Mouse (Mus musculus): Measurements from ENCODE around the gene Sox2.

The Sox2 gene

DNA sequence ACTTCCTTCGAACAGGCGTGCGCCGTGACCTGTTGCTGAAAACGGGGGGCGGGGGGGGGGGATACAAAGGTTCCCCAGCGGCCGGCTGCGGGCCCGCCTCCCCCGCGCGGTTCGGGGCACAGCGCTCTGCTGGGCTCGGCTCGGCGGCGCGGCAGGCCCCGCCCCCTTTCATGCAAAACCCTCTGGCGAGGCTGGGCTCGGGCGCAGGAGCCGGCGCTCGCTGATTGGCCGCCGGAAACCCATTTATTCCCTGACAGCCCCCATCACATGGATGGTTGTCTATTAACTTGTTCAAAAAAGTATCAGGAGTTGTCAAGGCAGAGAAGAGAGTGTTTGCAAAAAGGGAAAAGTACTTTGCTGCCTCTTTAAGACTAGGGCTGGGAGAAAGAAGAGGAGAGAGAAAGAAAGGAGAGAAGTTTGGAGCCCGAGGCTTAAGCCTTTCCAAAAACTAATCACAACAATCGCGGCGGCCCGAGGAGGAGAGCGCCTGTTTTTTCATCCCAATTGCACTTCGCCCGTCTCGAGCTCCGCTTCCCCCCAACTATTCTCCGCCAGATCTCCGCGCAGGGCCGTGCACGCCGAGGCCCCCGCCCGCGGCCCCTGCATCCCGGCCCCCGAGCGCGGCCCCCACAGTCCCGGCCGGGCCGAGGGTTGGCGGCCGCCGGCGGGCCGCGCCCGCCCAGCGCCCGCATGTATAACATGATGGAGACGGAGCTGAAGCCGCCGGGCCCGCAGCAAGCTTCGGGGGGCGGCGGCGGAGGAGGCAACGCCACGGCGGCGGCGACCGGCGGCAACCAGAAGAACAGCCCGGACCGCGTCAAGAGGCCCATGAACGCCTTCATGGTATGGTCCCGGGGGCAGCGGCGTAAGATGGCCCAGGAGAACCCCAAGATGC lies at the start of gene Sox2:
TSS of gene Sox2 (plus strand) at position 680 of the 895 bp plus-strand sequence.
- DNase-seq (ENCODE audit: low read depth): no peak

- DNase-seq (ENCODE audit: low read depth): no peak
These were observed 49.1 kb upstream of the Sox2 start for GRCm38 (mm10) chr3:34601116-34601515.

- no peak for DNase-seq (ENCODE audit: low read depth)
These were observed 36.1 kb upstream of the Sox2 start for GRCm38 (mm10) chr3:34614107-34614506.

- DNase-seq (ENCODE audit: low read depth): no peak
These were observed 34.7 kb upstream of the Sox2 start for GRCm38 (mm10) chr3:34615526-34615925.

- DNase-seq (ENCODE audit: low read depth): no peak
These were observed 31.3 kb upstream of the Sox2 start for GRCm38 (mm10) chr3:34618934-34619333.

- no peak for DNase-seq (ENCODE audit: low read depth)
These were observed 30.1 kb upstream of the Sox2 start for GRCm38 (mm10) chr3:34620121-34620520.

DNA sequence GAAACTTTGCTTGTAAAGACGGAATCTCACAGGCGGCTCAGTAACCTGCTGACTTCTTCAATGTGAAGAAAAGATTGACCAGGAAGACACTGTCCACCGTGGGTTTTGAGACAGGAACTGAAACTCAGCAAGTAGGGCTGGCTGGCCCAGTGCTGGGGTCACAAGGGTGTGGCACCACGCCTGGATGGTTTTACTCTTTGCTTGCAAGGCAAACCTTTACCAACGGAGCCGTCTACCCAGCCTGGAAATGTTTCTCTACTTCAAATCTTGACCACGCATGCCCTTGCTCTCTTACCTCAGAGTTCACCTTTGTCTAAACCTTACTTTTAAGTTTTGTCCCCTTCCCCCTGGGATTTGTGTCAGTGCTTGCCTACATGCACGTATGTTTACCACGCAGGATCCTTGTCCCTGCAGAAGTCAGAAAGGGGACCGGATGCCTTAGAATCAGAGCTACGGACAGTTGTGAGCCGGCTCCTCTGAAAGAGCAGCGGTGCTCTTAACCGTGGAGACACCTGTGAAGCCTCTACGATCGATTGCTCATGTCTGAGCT lies 25.4 kb upstream of the Sox2 start:
- no peak for DNase-seq (ENCODE audit: low read depth)

DNA sequence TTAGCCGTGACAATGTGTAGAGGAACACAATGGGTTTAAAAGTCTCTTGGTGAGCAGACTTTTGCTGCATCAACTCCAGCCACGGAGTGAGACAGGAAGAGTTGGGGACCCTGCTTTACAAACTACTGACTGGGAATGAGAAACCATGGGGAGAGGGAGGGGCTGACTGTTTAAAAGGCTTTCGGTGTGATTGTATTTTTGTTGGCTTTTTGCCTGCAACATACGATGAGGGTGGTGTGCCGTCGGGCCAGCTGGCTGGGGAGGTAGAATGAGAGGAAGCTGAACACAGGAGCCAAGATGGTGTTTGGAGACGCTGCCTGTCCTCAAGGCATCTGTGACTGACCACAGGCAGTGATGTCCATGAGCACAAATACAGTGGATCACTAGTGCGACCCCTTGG lies 23.7 kb upstream of the Sox2 start:
- no peak for DNase-seq (ENCODE audit: low read depth)

DNA sequence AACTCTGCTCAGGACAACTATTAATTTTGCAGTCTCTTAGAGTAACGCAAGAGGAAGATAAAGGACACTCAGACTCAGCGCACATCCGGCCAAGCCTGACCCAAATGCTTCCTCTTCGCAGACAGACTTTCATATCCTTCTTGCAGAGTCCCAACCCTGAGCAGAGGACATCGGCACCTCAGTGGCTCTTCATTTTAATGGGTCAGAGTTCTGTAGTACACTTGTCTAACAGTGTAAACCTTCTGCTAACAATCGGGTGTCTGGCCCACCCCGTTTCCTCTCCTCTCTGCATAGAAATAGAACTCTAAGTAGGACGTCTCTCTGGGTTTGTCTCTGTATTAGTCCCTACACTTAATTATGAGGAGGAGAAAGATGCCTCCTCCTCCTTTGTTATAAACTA lies 20.2 kb upstream of the Sox2 start:
- no peak for DNase-seq (ENCODE audit: low read depth)

- no peak for DNase-seq (ENCODE audit: low read depth)
These were observed 19.5 kb upstream of the Sox2 start for GRCm38 (mm10) chr3:34630736-34631135.

GRCm38 (mm10) chr3:34636958-34637357 lies 13.2 kb upstream of the Sox2 start:
- DNase-seq (ENCODE audit: low read depth): no peak

DNA sequence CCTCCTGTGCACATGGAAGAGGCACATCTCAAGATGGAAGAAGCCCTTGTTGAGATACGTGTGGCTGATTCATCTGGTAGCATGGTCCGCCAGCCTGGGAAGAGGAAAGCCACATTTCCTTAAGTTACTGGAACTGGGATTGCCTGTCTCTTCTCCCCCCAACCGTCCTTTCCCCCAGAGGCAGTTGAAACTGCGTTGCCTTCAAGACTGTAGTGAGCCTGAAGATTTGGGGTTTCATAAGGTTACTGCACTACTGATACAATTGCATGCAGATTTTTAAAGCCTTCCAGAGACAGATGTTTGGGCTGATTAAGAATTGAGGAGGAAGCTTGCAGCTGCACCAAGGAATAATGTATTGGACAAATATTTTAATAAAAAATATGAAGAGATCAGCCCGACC lies 12.7 kb upstream of the Sox2 start:
- no peak for DNase-seq (ENCODE audit: low read depth)

GRCm38 (mm10) chr3:34637926-34638325 lies 12.3 kb upstream of the Sox2 start:
- DNase-seq (ENCODE audit: low read depth): no peak

GRCm38 (mm10) chr3:34638344-34638743 lies 11.9 kb upstream of the Sox2 start:
- DNase-seq (ENCODE audit: low read depth): no peak

- DNase-seq (ENCODE audit: low read depth): no peak
These were observed 11.0 kb upstream of the Sox2 start for GRCm38 (mm10) chr3:34639031-34639872.

- no peak for DNase-seq (ENCODE audit: low read depth)
These were observed 10.3 kb upstream of the Sox2 start for GRCm38 (mm10) chr3:34639873-34640270.

DNA sequence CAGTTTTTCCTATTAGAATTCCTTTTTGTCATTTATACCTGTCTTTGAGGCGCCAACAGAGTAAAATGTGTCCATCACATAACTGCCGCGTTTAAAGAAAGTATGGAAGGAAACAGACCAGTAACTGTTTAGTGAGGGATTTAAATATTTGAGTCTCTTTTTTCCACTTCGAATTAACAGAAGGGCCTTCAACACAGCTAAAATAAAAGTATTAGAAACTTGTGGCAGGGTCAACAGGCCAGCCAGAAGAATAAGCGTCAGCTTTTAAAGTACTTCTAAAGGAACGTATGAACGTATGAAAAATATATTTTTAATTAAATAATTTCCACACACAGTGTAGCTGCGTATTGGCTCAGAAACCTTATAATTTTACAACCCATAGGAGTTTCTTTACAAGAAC lies 9.9 kb upstream of the Sox2 start:
- DNase-seq (ENCODE audit: low read depth): no peak

DNA sequence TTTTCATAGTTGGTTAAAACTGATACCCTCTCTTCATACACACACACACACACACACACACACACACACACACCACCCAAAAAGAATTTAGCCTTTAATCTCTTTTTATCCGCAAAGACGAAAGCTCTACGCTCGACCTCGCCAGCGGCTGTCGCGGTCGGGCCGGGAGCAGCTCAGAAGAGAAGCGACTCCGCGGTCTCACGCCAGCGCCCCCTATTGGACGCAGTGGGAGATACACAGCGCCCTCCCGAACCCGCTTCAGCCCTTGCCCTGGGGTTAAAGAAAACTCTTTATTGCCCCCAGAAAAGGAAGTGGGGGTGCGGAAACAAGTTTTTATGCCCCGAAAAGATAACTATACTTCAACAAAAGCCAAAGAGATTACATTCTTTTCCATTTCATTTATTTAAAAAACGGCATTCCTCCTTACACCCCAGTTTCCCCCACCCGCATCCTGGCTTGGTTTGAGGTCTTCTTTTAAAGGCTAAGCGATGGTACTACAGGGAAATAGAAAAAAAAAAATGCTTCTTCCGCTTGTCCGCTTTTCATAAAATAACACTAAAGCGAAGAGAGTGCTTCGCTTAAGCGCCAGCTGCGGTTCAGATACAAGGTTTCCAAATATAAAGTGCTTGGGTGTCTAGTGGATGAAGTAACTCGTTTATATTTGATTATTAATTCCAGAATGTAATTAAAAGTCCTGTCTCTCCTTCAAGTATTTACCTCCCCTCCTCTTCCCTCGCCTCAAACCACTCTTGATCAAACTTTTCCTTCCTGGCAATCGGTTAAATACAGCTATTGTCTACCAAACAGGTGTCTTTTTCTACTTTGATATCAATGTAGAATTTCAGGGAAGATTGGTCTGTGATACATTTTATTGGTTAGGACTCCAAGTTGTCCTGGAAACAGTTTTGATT lies 9.3 kb upstream of the Sox2 start:
- DNase-seq (ENCODE audit: low read depth): no peak

- DNase-seq (ENCODE audit: low read depth): no peak
These were observed 8.3 kb upstream of the Sox2 start for GRCm38 (mm10) chr3:34641756-34642497.

DNA sequence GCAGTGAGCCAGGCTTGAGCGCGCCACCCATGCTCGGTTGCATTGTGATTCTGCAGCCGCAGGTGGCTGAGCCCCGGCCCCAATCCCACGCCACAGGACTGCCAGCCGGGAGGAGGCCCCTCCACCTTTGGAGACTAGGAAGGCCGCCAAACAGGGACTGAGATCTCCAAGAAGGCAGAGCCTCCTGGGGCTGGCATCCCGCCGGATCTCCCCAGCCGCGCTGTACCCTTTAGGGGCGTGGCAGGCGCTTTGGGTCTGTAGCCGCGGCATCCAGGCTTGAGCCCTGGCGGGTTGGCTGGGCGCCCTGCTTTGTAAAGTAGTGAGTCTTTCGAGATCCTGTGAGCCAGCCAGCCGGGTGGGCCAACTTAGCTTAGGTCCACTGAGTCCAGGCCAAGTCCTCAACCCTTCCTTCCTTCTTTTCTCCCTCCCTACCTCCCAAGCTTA lies 7.7 kb upstream of the Sox2 start:
- DNase-seq (ENCODE audit: low read depth): no peak

- no peak for DNase-seq (ENCODE audit: low read depth)
These were observed 7.1 kb upstream of the Sox2 start for GRCm38 (mm10) chr3:34643067-34643466.
